Mouse (Mus musculus) regulatory T cell (primary cell): Measurements from ENCODE around the gene Akna.

ENCODE experiments used
- in situ Hi-C: fragments of 300-600 bp; cut with MboI, MseI; formaldehyde crosslinking; loops from one replicate; pipeline ENCODE4 v1.15.1; 2025; ENCODE audit warnings: high pct_unique_total_duplicates

The Akna gene

GRCm38 (mm10) chr4:63410583-63410934, 7.4 kb upstream of the Akna start:
- in situ Hi-C loops: loop anchor here (10.0 kb wide), 1 partner anchor 264 kb away; no protein-coding TSS in a partner anchor

DNA sequence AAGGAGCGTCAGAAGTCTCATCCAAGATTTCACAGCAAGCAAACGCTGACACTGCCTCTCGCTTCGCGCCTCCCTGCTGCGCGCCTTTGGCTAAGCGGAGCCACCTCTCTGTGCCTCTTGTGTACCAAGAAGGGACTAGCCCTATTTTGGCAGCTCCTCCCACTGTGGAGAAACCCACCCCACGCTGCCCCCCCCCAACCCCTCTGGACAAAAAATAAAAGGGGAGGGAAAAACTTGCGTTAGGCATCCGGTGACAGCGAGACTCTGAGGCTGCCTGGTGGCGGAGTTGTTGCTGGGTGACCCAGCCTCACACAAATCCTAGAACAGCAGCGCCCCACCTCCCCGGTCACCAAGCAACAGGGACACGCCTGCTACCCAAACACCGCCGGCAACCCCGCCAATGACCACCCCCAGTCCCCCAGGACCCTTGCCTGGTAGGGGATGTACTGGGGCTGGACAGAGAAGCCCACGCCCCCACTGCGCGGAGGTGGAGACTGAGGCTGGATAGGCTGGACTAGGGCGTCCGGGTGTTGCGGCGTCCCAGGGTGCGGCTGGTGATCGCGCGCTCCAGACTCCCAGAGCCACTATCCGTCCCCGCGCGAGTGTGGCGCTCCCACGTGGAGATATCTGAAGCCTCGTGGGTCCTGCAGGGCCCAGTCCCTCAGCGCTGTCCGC, 6.9 kb upstream of the Akna start:
- in situ Hi-C loops: loop anchor here (5.0 to 10.0 kb wide), 2 partner anchors 38 to 265 kb away; no protein-coding TSS in a partner anchor

- in situ Hi-C loops: loop anchor here (5.0 kb wide), 1 partner anchor 37 kb away; no protein-coding TSS in a partner anchor
Measured at GRCm38 (mm10) chr4:63409317-63409907, 6.3 kb upstream of the Akna start.

GRCm38 (mm10) chr4:63408649-63409048, 5.5 kb upstream of the Akna start:
- in situ Hi-C loops: loop anchor here (5.0 kb wide), 1 partner anchor 36 kb away; no protein-coding TSS in a partner anchor

DNA sequence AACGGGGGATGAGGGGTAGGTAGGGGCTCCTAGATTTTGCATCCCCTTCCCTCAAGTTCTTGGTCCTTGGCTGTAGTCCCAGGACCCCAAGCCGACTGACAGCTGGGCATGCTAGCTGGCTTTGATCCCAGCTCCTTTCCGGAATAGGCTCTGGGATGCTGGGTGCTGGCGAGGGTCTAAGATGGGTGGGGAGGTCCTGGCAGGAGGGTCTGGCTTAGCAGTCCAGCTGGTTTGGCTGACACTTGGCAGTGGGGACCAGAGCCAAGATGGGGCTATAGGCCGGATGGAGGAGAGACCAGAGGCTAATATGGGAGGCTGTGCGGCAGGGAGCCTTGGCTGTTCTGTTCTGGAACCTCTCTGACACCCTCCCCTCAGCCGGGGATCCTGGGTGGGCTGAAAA, 5.1 kb upstream of the Akna start:
- in situ Hi-C loops: loop anchor here (5.0 kb wide), 1 partner anchor 36 kb away; no protein-coding TSS in a partner anchor

GRCm38 (mm10) chr4:63405683-63406082, 2.5 kb upstream of the Akna start:
- in situ Hi-C loops: loop anchor here (5.0 kb wide), 1 partner anchor 33 kb away; no protein-coding TSS in a partner anchor

DNA sequence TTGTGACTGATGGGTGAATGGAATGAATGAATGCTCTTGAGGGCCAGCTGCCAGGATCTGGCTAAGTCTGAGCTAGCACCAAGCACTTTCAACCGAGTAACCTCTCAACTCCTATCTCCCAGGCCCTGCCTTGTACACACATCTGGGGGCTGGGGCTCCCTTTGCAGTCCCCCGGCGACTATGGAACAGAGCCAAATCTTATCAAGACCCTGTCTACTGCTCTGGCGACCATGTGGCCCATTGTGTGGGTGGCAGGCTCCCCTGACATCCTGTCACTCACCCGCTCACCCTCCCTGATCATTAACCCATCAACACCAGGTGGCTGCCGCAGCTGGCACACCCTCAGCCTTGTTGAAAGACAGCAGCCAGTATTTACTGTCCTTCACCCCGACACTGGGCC, 1.9 kb upstream of the Akna start:
- in situ Hi-C loops: loop anchor here (5.0 kb wide), 1 partner anchor 33 kb away; no protein-coding TSS in a partner anchor

DNA sequence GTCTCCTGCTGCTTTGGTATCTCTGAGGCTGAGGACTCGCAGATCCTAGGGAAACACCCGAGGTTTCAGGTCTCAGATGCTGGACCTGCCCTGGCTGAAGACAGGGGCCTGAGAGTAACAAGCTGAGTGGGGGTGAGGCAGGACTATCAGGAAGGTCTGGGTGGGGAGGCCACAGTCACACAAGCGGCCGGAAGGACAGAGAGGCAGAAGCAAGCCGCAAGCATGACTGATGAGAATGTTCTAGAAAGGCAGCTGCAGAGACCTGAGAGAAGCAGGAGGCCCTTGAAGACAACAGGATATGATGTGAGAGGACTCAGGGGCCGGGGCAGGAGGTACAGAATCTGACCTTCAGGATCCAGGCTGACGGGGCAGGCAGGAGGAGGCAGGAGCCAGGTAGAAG, 1.1 kb upstream of the Akna start:
- in situ Hi-C loops: loop anchor here (5.0 kb wide), 1 partner anchor 153 kb away; the partner anchor contains the start of gene Tmem268

GRCm38 (mm10) chr4:63402558-63402957, 596 bp downstream of the Akna start:
- in situ Hi-C loops: loop anchor here (5.0 kb wide), 1 partner anchor 155 kb away; the partner anchor contains the start of gene Tmem268

DNA sequence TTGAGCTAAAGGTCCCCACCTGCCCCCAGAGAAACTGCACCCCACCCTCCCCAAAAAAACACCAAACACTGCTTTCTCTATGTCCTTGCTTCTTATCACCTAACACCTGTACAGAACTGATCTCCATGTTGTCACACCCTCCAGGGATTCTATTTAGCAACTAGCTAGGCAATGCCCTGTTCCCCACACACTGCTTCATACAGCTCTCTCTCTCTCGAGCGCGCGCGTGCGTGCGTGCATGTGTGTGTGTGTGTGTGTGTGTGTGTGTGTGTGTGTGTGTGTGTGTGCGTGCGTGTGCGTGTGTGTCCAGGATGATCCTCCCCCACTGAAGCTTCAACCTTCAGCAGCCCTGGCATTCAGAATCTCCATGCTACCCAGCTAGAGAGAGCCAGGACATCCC, 1.1 kb downstream of the Akna start:
- in situ Hi-C loops: loop anchor here (5.0 kb wide), 1 partner anchor 155 kb away; the partner anchor contains the start of gene Tmem268

DNA sequence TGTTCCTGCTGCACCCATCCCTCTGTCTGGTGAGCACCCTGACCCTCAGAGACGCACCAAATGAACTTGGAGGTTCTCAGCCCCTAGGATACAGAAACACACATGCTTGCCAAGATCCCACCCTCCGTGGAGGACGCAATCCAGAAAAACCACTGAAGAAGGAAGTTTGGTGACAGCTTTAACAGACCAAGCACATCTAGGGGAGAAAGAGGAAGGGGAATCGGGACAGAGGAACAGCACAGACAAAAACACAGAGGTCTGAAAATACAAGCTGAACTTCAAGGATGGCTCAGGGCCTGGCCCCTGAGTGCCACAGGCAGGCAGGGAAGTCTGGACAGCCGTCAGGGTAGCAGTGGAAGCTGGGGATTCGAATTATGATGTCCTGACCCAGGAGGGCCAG, 1.5 kb downstream of the Akna start:
- in situ Hi-C loops: loop anchor here (5.0 kb wide), 1 partner anchor 156 kb away; the partner anchor contains the start of gene Tmem268

DNA sequence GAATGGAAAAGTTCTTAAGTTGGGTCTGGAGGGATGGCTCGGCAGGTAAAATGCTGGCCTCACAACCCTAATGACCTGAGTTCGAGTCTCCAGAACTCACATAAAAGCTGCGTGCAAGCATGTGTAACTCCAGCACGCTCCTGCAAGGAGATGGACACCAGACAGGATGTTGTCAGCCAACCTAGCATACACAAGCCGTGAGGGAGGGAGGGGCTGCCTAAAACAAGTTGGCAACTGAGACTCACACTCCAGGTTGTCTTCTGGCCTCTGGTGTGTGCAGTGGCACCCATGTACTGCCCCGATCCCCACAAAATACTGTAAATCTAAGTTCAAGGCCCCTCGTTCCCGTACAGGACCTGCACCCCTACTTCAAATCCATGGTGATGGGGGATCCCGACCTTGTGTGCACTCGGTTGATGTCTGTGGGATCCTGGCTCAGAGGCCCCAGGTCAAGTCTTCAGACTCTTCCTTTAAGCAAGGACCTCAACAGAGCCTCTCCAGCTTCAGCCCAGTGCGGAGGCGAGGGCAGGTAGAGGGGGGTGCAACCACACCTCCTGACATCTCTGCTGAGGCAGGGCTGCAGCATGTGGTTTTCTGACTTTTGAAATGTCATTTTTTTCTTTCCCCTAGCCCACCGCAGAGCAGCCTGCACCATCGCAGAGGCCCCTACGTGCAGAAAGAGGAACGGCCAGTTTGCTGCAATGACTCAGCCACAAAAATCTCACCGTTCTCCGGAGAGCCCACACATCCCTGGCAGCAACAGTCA, 2.4 kb downstream of the Akna start:
- in situ Hi-C loops: loop anchor here (5.0 kb wide), 1 partner anchor 157 kb away; the partner anchor contains the start of gene Tmem268

- in situ Hi-C loops: loop anchor here (5.0 to 25.0 kb wide), 2 partner anchors 158 to 912 kb away; partner anchors contain the start of genes Bspry and Tmem268
Measured at GRCm38 (mm10) chr4:63399691-63400270, 3.4 kb downstream of the Akna start.

- in situ Hi-C loops: loop anchor here (25.0 kb wide), 1 partner anchor 912 kb away; the partner anchor contains the start of gene Bspry
Measured at GRCm38 (mm10) chr4:63398854-63399609, 4.1 kb downstream of the Akna start.

- in situ Hi-C loops: loop anchor here (25.0 kb wide), 1 partner anchor 911 kb away; the partner anchor contains the start of gene Bspry
Measured at GRCm38 (mm10) chr4:63397981-63398537, 5.1 kb downstream of the Akna start.

DNA sequence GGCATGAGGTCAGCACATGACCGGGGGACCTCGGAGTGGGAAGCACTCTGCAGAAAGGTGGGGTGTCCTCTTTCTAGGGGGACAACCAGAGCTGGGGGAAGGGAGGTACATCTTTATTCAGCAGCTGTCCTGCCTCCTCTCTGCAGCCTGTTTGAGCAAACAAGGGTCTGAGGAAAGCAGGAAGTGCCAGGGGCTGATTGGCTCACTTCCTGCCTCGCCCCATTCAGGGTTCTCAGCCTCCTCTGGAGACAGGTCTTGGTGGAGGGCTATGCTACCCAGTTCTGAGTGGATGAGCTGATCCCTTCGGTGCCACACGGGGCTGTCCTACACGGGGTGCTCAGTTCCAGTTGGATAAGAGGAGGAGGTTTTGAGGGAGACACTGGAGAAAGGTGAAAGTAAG, 11.8 kb downstream of the Akna start:
- in situ Hi-C loops: loop anchor here (5.0 to 25.0 kb wide), 2 partner anchors 471 to 904 kb away; partner anchors contain the start of genes Bspry and Tnfsf8

GRCm38 (mm10) chr4:63389887-63390528, 13.1 kb downstream of the Akna start:
- in situ Hi-C loops: loop anchor here (5.0 to 25.0 kb wide), 2 partner anchors 472 to 903 kb away; partner anchors contain the start of genes Bspry and Tnfsf8

GRCm38 (mm10) chr4:63389121-63389886, 13.8 kb downstream of the Akna start:
- in situ Hi-C loops: loop anchor here (25.0 kb wide), 1 partner anchor 902 kb away; the partner anchor contains the start of gene Bspry
